Mouse (Mus musculus) WW6 (cell line): Measurements from ENCODE around the gene Abhd17c.
A peak's percentile ranks its signal among the peaks of the same experiment; 100 is the strongest.
"Not testable (repeated sequence)": the region's sequence is repeated elsewhere in the genome, so short reads cannot be mapped to it uniquely, and the experiment has no call there.

Experiments
- DNase-seq: peaks from one replicate; pipeline ENCODE4 v3.0.0-alpha.2; 2013; ENCODE audit warnings: low read depth, low spot score

Gene Abhd17c

GRCm38 (mm10) chr7:84152821-84153220 lies 1.1 kb upstream of the Abhd17c start:
- DNase-seq: no peak

GRCm38 (mm10) chr7:84152374-84152773 lies 681 bp upstream of the Abhd17c start:
- DNase-seq: no peak

- DNase-seq: peak; percentile 90
These were observed 254 bp upstream of the Abhd17c start for GRCm38 (mm10) chr7:84151960-84152334.

GRCm38 (mm10) chr7:84150361-84151000 lies 1.2 kb downstream of the Abhd17c start:
- no peak for DNase-seq

GRCm38 (mm10) chr7:84149821-84150220 lies 1.9 kb downstream of the Abhd17c start:
- DNase-seq: no peak

GRCm38 (mm10) chr7:84148896-84149295 lies 2.8 kb downstream of the Abhd17c start:
- no peak for DNase-seq

- no peak for DNase-seq
These were observed 3.9 kb downstream of the Abhd17c start for GRCm38 (mm10) chr7:84147746-84148145.

- DNase-seq: no peak
These were observed 6.1 kb downstream of the Abhd17c start for GRCm38 (mm10) chr7:84145633-84146032.

GRCm38 (mm10) chr7:84142736-84143473 lies 8.8 kb downstream of the Abhd17c start:
- no peak for DNase-seq

GRCm38 (mm10) chr7:84142196-84142595 lies 9.5 kb downstream of the Abhd17c start:
- DNase-seq: no peak

GRCm38 (mm10) chr7:84139566-84139965 lies 12.1 kb downstream of the Abhd17c start:
- no peak for DNase-seq

GRCm38 (mm10) chr7:84138731-84139130 lies 13.0 kb downstream of the Abhd17c start:
- no peak for DNase-seq

GRCm38 (mm10) chr7:84137779-84138178 lies 13.9 kb downstream of the Abhd17c start:
- DNase-seq: no peak

- DNase-seq: no peak
These were observed 15.6 kb downstream of the Abhd17c start for GRCm38 (mm10) chr7:84135799-84136700.

- no peak for DNase-seq
These were observed 19.0 kb downstream of the Abhd17c start for GRCm38 (mm10) chr7:84132704-84133103.

- DNase-seq: no peak
These were observed 20.0 kb downstream of the Abhd17c start for GRCm38 (mm10) chr7:84131736-84132135.

- no peak for DNase-seq
These were observed 23.0 kb downstream of the Abhd17c start for GRCm38 (mm10) chr7:84128661-84129060.

- no peak for DNase-seq
These were observed 26.0 kb downstream of the Abhd17c start for GRCm38 (mm10) chr7:84125730-84126129.

- not testable (repeated sequence) for DNase-seq
These were observed 28.0 kb downstream of the Abhd17c start for GRCm38 (mm10) chr7:84123651-84124050.

- DNase-seq: no peak
These were observed 29.9 kb downstream of the Abhd17c start for GRCm38 (mm10) chr7:84121778-84122177.

GRCm38 (mm10) chr7:84120142-84120760 lies 31.4 kb downstream of the Abhd17c start:
- DNase-seq: no peak
